Mouse (Mus musculus) left cerebral cortex, postnatal 36 days (tissue): ENCODE data around the gene Edem3. TPM values are rescaled to one million over a fixed set of nuclear protein-coding genes. Genes with fewer than 3 reads are reported as not detected.
"Not testable (repeated sequence)": the region's sequence is repeated elsewhere in the genome, so short reads cannot be mapped to it uniquely, and the experiment has no call there.

ENCODE experiments used
- DNase-seq, 2 experiments: peaks; one replicate each; pipeline ENCODE4 v3.0.0; 2021 to 2022; ENCODE audit warnings: low spot score in 2 of 2, mixed read lengths in 1 of 2
- intact Hi-C: fragments of 180-260 bp; cut with DNase I; formaldehyde crosslinking; loops from one replicate; pipeline ENCODE4 v1.15.1; 2025
- total RNA-seq, 2 experiments: library from RNA; stranded (reverse); gene quantifications; 2 replicates each; pipeline ENCODE4 v1.2.3; 2021

Edem3 gene
- total RNA-seq, 2 experiments from 2014 or later: 35.8 to 38.7 TPM

DNA sequence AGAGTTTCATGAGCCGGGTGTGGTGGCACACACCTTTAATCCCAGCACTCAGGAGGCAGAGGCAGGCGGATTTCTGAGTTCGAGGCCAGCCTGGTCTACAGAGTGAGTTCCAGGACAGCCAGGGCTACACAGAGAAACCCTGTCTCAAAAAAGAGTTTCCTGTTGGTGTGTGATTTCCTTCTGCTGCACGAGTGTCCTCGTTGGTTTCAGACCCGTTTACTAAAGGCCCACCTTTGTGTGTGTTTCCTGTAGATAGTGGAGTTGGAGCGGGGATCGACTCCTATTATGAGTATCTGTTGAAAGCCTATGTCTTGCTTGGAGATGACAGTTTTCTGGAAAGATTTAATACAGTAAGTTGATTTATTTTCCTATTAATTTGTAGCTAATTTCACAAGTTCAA, 36.9 kb downstream of the Edem3 start:
- intact Hi-C loops, DNase-seq: not testable (repeated sequence)

DNA sequence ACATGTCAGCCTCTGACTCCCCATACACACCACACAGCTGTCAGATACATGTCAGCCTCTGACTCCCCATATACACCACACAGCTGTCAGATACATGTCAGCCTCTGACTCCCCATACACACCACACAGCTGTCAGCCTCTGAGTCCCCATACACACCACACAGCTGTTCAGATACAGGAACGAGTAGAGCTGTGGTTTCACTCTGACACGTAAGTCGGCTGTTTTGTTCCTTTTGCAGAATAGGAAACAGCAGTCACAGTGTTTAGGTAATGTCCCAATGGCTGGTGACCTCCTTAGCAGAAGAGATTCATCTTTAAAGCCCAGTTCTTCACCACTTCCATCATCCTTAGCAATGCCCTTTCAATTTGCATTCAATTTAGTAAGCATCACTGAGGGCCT, 47.6 kb downstream of the Edem3 start:
- DNase-seq, intact Hi-C loops: not testable (repeated sequence)

DNA sequence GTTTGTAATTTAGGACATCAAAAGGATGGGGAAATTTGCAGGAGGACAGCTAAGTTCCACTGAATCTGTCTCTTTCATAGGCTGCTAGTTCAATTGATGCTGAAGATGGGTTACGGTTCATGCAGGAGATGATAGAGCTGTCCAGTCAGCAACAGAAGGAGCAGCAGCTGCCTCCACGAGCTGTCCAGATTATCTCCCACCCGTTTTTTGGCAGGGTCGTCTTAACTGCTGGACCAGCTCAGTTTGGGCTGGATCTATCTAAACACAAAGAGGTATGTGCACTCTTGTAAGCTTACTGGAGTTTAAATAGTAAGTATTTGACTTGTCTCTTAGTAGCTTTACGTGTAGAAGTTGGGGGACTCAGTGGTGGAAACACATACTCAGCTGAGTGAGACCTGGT, 52.1 kb downstream of the Edem3 start:
- DNase-seq: no peak
- intact Hi-C loops: no loop called here

DNA sequence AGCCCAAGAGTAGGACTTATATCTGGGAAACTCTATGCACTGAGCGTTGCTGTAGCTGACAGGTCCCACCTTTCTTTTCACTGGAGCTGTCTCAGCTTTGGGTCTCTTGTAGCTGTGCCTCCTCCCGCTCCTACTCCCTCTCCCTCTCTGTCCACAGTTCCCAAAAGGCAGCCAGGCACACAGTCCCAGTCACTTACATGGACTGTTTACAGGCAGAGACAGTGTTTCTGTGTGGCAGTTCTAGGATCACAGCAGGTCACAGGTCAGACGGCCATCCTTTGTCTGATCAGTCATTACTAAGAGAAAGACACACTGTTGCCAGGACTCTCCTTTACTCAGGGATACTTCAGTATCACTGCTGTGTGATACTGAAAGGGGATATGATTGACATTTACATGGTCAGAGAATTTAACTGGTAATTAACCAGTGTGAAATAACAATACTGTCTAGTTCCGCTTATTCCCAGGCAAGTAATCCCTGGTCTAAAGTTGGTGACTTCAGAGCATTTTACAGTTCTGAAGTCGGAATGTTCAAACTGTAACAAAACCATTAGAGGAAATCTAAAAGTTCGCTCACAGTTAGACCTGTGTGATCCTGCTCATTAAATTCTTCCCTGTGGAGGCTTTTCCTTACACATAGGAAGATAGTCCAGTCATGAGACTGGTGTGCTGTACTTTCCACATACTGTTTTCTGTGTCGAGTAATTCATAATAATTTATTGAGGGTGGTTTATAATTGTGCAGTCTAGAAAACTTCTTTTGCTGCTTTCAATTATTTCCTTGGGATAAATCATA, 55.7 kb downstream of the Edem3 start:
- no peak for DNase-seq
- intact Hi-C loops: no loop called here

DNA sequence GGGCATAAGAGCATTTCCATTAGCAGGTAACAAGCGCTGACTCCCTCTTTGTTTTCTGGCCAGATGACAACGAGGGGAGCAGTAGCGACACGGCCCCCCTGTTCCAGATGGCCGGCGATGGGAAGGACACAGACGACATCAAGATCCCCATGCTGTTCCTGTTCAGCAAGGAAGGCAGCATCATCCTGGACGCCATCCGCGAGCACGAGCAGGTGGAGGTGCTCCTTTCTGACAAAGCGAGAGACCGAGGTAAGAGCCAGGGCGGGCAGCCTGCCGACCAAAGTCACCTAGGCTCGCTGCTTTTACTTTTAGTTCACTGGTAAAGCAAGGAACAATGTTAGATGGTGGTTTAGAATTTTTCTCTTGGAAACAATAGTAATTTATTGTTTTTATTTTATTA, 56.3 kb downstream of the Edem3 start:
- intact Hi-C loops: no loop called here
- DNase-seq: no peak

DNA sequence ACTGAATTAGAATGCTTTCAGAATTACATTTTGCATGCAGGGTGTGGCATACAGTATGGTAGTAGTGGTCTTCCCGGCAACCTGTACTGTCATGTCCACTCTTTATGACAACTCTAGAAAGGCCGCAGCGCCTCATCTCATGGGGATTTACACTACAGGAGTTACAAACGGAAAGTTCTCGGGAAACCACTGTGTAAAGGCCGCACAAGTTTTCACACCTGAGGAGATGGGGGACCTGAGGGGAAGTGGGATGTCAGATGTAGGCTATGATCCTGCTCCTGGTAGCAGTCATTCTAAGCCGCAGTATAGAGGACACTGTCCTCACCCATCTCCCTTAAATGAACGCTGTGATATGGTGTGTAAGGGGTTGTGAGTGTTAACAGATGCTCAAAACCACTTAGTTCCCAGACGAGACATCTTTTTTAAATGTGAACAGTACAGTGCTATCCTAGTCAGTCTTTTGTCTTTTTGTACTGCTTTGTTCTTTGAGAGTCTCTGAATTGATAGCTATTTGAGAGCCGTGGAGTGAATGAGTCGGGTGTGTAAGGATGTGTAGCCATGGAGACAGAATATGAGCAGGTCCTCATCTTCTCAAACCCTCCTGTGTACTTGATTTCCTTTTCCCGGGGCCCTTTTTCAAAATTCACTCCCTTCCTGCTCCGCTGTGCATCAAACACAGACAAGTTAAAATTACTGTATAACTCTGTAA, 57.0 kb downstream of the Edem3 start:
- intact Hi-C loops: no loop called here
- DNase-seq: no peak

DNA sequence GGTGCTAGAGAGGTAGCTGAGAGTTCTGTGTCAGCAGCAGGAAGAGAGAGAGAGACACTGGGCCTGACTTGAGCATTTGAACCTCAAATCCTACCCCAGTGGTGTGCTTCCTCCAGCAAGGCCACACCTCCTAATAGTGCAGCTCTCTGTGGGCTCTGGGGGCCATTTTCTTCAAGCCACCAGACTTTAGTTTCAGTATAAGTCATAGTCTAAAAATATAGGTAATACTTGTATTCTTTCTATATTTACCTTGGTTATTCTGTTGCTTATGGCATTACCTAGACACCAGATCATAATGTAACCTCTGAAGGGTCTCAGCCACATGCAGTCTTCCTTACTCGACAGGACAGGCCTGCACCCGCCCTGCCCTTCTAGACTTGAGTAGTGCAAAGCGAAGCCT, 60.9 kb downstream of the Edem3 start:
- DNase-seq: no peak
- intact Hi-C loops: no loop called here

DNA sequence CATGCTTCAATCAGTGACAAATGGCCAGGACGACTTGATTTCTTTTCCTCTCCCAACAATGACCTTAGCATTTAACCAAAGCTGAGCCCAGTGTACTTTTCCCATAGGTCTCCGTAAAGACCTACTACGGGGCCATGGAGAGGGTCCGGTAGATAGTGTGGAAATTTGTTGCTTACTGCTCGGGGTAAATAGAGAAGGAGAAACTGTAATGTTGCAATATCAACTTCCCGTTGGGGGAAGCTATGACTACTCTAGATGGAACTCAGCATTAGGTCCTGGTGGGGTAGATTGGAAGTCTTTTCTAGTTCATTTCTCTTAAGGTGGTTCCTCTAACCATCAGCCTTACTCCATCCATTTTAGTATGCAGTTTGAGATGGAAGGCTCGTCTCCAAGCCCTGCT, 64.0 kb downstream of the Edem3 start:
- DNase-seq: no peak
- intact Hi-C loops: no loop called here

DNA sequence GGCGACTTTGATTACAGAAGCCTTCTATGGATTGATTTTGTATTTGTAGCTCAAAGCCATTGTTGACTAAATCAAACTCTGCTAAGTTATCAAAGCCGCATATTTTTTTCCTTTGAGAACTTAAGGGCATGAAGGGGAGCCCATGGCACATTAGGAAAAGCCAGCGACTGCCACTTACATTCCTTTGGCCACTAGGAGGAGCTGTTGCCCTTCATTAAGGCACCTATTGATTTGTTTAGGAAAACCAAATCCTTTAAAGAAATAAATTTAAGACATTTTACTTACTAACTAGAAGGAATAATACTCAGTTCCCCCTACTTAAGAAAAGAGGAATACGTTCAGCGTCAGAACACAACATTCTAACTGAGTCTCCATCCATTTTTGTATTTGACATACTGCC, 65.3 kb downstream of the Edem3 start:
- peak; percentile 26 to 31 for DNase-seq
- intact Hi-C loops: loop anchor here (2.0 to 5.0 kb wide), 3 partner anchors 267 to 548 kb away; no protein-coding TSS in a partner anchor

DNA sequence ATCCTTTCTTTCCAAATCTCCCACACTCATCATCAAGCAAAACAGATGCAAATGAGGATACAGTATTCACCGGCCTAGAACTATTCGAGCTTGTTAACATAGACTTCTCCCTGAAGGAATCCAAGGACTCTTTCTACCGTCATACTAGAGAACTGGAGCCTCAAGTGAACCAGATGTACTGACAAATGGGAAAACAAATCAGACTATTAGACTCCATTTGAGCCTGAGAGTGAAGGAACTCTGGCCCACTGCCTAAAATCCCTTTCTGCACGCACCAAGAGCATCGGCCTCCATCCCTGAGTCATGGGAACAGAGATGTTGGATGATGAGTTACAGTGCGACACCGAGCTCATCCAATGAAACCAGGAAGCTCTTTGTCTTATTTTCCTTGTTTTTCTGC, 69.9 kb downstream of the Edem3 start:
- no peak for DNase-seq
- intact Hi-C loops: no loop called here

DNA sequence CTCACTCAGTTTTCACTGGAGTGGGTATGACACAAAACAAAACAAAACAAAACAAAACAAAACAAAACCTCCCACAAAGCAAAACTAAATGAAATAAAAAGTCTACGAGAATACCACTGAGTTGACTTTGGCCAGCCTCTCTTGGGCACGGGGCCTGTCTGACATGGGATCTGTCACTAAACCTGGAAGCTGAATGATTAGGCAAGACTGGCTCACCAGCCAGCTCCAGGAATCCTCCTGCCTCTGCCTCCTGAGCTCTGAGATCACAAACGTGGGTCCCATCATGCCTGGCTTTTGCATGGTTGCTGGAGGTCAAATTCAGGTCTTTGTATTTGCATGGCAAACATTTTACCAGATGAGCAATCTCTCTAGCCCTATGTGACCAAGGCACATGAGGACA, 76.6 kb downstream of the Edem3 start:
- no peak for DNase-seq
- intact Hi-C loops: no loop called here

DNA sequence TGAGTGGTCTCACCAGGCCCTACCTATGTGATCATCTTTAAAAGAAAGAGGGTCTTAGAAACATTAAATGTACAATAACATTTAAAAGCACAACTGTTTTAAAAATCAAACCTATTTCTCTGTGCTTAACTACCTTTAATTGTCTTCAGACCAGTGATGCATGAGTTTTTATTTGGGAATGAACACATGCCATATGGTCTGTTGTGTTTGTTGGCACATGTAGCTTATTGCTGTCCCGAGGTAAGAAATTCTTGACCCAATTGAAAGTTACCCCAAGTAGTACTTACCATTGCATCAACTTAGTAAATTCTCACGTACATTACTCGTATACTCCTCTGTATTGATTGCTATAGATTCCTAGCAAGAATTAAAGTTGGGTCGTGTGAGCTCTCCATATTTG, 80.1 kb downstream of the Edem3 start:
- intact Hi-C loops: no loop called here

DNA sequence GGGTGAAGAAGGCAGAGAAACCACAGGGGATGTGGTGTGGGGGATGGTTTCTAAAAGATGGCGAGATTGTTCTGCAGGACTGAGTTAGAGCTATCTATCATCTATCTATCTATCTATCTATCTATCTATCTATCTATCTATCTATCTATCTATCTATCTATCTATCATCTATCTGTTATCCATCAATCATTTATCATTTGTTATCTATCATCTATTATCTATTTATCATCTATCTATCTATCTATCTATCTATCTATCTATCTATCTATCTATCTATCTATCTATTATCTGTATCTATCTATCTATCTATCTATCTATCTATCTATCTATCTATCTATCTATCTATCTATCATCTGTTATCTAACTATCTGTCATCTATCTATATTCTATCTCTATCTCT, 85.2 kb downstream of the Edem3 start:
- intact Hi-C loops, DNase-seq: not testable (repeated sequence)

More for the DNA sequence above, 80.1 kb downstream of the Edem3 start:
- no peak for DNase-seq

DNA sequence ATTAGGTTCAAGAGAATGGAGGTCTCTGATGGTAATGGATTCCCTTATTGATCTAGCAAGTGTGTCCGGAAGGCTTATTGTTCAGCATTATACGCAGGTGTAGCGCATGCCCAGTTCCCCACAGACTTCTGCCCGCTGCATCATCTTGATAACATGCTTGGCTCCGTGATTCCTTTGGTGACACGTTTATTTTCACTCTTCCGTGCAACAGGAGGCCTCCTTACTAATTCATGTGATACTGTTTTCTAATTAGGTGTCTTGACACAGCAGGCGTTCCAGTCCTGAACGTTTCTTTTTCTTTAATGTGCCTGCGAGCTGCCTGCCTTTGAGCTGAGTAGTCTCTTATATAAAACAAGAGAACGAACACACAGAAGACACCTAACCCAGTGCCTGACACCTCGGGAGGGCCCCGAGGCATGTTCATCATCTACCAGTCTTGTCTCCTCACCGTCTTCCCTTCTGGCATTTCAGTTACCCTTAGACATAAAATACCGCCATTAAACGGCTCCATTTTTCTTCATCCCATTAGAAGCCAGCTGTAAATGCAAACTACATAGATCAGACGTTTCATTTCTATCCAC, 90.2 kb downstream of the Edem3 start:
- intact Hi-C loops: no loop called here
- no peak for DNase-seq

DNA sequence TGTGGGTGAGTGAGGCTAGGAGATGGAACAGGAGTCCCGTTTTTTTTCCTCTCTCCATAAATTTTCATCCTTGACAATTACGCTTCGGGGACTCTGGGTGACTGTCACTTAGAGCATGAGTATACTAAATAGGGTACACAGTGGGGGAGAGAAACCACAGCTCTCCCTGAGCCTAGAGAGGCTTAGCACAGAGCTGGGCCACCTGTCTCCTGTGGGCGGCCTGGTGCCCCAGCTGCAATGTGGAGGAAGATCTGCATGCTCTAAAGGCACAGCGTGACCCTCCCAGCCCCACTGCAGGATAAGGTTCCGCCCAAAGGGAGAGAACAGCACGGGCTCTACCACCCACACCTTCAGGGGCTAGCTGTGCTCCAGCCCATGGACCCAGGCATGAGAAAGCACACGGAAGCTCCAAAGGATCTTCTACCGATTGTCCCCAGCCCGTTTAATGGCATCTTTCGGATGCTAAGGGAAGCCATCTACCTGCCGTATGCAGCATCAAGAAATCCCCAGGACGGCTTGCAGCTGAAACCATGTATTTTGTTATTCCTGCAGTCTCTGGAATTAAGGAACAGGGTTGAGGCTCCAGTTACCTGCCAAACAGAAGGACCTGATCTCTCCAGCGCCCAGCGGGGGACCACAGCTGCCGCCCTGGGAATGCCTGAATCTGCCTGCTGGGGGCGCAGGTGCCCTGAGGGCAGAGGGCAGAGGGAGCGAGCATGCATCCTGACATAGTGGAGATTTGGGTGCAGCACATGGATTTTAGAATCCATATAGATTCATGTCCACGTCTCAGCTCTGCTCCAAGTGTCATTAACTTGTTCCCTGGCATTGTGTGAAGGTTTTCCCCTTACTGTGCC, 91.0 kb downstream of the Edem3 start:
- intact Hi-C loops: no loop called here
- DNase-seq: no peak

DNA sequence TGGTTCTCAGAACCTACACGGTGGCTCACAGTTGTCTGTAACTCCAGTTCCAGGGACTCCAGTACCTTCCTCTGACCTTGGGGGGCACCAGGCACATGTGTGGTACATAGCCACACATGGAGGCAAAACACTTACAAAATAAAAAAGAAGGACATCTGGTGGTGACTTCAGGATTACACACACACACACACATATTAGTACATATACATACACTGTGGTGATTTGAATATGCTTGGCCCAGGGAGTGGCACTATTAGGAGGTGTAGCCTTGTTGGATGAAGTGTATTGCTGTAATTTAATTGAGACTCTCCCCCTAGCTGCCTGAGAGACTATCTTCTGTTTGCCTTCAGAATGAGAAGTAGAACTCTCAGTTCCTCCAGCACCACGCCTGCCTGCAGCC, 93.1 kb downstream of the Edem3 start:
- intact Hi-C loops: no loop called here
- no peak for DNase-seq

DNA sequence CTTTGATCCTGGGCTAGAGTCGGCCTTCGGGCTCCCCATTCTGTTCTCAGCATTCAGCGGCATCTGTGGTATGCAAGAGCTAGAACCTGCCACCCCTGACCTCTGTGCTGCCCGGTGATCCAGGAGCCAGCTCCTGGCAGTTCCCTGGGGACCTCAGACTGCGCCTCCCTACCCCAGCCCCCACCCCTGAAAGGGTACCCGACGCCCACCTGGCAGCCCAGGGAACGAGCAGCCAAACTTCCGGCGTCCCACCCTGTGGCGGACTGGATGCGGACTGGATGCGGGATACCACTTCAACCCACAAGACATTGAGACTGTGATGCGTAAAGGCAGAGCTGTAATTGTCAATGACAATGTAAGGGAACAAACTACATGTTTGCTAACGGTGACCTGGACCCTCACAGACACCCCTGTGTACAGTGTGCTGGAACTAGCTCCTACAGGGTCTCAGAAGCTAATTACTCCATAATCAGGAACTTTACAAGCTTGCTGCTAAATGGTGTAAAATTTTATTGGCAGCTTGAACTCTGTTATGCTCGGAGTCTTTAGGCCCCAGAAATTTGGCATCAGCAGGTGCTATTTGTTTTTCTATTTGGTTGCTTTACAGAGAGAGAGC, 94.9 kb downstream of the Edem3 start:
- intact Hi-C loops: no loop called here
- DNase-seq: no peak

DNA sequence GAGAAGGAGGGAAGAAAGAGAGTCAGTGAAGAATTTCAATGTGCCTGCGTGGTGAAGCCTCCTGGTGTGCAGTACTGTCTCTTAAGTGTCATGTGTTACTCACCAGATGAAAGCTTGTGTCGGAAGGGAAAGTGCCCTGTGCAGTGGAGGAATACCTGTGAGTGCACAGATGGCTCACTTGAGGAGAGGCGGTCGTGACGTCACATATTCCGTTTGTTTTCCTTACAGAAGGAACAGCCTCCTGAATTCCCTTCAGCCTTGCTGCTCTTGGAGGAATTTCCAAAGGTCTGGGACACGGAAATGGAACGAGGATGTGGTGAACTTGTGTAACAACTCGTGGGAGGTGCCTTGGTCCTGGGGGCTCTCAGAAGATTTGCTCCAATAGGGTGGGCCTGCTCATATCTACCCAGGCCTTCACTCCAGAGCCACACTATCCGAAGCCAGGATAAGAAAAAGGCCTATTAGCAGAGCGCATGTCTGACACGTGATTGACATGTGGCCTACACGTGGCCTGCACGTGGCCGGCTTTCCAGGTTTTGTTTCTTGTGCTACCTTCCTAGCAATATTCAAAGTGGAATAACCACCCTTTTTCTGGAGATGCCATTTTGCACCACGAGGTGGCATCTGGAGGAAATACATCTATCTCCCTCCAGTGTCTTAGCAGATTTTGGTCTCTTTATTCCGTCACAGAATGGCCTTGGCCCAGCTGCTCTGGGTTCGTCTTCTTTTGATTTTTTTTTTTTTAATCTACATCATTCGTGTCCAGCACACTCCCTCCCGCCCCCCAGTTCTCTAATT, 96.1 kb downstream of the Edem3 start:
- intact Hi-C loops: no loop called here
- DNase-seq: no peak

DNA sequence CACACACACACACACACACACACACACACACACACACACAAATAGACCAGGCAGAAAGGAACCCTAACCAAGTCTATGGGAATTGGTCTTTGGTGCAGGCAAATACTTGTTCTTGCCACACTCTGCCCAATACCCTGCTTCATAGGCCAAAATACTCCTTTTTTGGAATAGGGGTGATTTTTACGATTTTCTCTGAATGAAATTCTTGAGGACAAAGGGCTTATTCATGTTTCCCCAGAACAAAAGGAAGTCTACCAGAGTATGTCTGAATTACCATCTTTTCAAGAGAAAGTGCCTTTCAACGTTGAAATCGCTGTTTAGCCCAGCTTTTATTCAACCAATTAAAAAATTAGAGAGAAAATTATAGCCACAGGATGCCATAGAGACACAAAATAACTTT, 96.8 kb downstream of the Edem3 start:
- DNase-seq: no peak
- intact Hi-C loops: no loop called here
